Mouse (Mus musculus): ENCODE measurements around the gene Fam207a. TPM values are rescaled to one million over a fixed set of nuclear protein-coding genes. Genes with fewer than 3 reads are reported as not detected.

The Fam207a gene
- total RNA-seq, 2 experiments from 2014 or later: 11.5 to 36.3 TPM

DNA sequence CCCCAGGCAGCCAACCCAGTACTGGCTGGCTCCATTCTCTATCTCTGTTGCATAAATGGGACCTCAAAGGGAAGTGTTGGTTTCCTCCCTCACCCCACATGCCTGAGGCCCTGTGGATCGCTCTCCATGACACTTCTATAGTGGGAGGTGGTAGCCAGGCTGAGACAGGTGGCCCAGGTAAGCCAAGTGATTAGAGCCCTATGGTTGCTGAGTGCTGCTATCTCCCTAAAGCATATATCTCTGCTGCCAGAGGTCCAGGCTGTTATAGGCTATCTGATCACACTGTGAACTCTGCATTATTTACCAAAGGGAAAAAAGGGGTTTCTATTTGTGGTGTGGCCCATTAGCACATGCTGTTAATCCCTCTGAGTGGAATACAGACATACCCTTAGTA, 16.4 kb upstream of the Fam207a start:
- ATAC-seq (ENCODE audit: poor library complexity, severe bottlenecking): peak; percentile 13

DNA sequence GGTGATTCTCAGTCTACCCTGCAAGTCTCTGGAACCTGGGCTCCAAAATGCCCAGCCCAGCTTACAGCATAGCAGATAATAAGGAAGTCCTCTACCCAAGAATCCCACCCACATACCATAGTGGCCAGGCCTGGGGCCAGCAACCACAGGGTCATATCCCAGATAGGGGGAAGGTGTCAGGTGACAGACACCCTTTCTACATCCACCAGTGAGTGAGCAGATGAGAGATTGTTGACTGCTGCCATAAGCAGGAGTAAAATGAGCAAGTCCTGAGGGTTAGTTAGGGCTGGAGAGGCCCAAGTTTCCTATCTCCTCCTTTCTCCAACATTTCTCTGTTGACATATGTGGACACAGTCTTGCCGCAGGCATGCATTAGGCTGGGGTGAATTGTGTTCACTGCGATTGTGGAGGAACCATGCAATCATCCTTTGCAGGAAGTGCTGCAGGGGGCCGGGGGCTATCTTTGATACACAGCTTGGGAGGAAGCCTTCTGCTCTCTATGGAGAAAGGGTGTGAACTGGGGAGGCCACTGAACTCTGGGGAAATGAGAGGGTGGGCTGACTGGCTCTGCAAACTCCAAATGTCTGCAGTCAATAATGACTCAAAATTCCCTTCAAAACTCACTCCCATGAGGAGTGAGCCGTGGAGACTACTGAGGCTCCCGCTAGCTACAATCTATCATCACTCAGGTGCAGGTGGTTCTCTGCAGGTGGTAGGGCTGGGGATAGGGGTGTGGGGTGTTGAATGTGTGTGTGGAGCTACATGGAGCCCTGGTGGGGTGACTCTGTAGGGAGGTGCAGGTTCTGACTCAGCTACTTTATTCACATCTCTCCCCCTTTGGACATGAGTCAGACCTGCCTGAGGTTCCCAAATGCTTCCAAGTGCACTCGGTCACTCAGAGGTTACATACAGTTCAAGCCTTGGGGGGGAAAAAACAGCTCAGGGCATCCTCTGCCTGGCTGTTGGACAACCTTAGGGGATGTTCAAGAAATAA, 15.7 kb upstream of the Fam207a start:
- ATAC-seq (ENCODE audit: poor library complexity, severe bottlenecking): peak; percentile 67

DNA sequence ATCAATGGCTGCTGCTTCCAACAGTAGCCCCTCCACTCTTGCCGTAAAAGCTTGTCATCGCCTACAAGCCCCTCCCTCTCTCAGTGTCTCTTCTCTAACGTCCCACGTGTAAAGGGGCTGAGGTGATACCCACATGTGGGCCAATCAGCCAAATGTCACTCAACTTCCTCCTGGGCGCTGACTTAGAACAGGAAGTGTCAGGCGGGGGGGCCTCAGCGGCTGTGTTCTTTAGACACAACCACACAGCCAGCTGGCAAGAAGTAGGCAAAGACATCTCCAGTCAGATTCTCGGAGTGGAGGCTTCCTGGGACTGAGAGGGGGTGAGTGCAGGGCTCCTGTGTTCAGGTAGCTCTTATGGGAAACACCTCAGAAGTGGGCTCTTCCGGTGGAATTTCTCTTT, 14.6 kb upstream of the Fam207a start, which contains the start of gene Itgb2:
Itgb2 (plus strand) TSS at position 113 of the 400 bp plus-strand sequence.
- peak; percentile 83 for ATAC-seq (ENCODE audit: poor library complexity, severe bottlenecking)

DNA sequence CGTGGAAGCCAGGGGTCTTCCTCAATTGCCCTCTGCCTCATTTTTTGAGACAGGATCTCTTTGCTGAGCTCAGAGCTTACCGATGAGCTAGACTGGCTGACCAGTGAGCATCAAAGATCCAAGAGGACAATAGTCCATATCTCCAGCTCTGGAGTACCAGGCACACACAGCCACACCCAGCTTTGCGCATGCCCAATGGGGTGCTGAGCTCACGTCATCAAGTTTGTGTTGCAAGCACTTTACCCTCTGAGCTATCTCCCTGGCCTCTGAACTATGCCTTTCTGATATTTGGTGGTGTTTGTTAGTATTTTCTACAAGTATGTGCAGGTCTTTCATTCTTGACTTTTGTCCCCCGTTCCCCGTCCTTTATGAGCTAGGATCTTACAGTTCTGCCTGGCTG, 13.0 kb upstream of the Fam207a start:
- ATAC-seq (ENCODE audit: poor library complexity, severe bottlenecking): no peak

DNA sequence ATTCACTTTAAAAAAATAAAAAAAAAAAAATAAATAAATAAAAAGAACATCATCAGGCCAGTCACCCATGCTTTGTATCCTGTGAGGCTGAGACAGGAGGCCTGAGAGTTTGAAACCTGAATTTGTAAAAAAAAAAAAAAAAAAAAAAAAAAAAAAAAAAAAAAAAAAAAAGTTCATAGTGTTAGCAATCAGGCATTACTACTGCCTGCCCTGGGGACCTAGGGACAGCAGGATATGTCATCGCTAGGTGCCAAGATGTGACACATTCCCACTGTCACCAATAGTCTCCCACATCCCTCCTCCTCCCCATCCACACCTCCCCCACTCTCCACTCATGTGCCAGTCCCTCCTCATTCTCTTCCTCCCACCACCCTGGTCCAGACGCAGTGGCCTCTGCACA, 10.9 kb upstream of the Fam207a start:
- no peak for ATAC-seq (ENCODE audit: poor library complexity, severe bottlenecking)

DNA sequence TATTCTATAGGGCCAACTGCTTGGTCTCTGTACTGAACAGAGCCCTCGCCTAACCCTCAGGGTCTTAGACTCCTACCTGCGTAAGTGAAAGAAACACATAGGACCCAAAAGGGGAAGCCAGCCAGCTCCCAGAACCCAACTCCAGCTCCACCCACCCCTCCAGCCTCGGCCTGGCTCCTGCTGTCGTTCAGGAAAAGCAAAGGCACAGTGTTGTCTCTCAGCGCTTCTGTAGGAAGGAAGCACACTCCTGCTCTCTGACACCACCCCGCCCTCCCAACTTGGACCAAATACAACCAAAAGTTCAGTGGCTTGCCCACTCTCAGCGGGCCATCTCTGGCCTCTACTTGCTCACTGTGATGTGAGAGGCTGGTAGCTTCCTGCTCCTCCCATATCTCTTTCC, 7.7 kb upstream of the Fam207a start:
- peak; percentile 36 for ATAC-seq (ENCODE audit: poor library complexity, severe bottlenecking)

DNA sequence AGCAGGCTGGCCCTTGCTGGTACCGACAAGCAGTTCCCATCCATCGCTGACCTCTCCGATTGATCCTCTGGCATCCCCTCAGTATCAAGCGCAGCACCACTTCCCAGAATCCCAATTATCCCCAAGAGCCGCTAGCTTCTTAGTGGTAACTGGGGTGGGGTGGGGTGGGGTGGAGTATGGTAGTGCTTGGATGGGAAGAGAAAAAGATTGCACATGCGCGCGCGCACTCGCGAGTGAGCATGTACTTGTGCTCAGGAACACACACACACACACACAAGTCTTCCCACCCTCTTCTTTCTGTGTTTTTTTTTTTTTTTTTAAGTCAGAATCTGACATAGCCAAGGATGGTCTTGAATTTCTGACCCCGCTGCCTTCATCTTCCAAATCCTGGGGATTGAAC, 7.2 kb upstream of the Fam207a start:
- ATAC-seq (ENCODE audit: poor library complexity, severe bottlenecking): no peak

DNA sequence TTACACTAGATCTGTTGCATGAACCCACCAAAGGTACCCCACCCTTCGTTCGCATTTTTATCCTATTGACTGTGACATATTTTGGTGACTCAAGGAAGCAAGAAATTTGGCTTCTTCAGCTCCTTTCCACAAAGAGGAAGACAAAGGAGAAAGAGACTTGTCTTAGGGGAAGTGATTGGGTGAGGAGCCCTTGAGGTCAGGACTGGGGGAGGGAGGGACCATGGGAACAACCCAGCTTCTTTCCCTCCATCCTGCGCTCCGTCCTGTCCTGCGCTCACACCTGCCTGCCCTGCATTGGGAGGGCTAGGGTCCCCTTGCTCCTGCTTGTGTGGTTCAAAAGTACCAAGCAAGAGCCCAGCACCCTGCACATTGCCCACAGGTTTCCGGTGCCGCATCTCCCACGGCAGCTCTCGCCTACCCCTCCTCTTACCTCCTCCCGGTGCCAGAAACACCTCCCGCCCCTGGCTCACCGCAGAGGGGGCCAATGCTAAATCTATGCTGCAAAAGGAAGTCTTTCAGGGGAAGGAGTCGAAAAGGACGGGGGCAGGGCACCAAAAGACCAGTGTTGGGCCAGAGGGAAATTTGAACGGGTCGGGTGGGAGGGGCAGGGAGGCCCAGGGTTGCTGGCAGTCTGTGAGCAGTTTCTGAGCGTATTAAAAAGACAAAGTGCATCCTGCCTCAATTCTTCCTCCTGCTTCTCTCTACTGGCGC, 6.6 kb upstream of the Fam207a start:
- peak; percentile 62 for ATAC-seq (ENCODE audit: poor library complexity, severe bottlenecking)

DNA sequence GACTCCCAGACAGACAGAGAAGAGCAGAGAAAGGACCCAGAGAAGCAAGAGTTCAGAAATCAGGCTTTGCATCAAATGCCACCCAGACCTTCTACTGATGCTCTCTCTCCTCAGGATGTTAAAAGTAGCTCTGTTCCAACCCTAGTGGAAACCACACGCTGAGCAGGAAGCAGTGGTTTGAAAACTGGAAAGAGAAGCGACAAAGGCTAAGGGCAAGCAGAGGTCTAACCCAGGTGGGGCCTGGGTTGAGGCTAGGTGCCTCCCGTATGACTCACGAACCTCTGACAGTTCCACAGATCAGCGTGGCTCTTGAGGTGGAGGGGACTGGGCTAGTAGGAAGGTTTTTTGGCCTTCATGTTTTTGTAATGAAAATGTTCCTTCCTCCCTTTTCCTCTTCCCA, 4.9 kb upstream of the Fam207a start:
- peak; percentile 8; the same call in 1 of the 2 replicates for ATAC-seq (ENCODE audit: poor library complexity, severe bottlenecking)

DNA sequence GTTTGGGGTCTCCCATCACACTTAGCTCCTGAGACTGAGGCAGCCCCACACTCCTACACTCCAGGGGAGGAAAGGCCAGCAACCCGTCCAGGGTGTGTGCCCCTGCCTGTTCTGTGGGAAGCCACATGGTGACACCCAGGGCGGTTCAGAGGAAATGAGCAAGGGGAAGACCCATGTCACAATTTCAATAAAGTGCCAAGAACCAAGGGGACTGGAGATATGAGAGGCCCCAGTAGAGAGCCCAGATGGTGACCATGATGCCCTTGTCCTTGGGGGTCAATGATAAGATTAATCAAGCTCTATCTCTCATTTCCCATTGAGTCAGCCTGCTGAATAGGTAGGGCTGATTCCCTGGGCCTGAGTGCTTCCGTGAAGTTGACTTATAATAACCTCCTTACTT, 3.6 kb upstream of the Fam207a start:
- ATAC-seq (ENCODE audit: poor library complexity, severe bottlenecking): peak; percentile 39

DNA sequence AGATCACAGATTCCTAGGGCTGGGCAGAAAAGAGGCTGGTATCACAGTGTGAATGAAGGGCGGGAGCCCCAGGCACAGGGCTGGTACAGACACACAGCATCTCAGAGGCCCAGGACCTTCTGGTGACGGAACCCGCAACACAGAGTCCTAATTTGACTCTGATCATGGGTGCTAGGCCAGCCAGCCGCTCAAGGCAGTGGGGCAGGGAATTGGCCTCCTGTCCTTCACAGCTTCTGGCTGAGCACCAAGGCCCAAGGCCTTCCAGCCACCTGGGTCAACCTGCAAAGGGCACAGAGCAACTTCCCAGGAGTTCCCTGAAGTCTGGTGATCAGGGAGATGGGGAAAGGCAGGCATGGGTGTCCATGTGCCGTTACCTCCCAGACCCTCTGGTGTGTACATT, 2.2 kb upstream of the Fam207a start:
- no peak for ATAC-seq (ENCODE audit: poor library complexity, severe bottlenecking)

DNA sequence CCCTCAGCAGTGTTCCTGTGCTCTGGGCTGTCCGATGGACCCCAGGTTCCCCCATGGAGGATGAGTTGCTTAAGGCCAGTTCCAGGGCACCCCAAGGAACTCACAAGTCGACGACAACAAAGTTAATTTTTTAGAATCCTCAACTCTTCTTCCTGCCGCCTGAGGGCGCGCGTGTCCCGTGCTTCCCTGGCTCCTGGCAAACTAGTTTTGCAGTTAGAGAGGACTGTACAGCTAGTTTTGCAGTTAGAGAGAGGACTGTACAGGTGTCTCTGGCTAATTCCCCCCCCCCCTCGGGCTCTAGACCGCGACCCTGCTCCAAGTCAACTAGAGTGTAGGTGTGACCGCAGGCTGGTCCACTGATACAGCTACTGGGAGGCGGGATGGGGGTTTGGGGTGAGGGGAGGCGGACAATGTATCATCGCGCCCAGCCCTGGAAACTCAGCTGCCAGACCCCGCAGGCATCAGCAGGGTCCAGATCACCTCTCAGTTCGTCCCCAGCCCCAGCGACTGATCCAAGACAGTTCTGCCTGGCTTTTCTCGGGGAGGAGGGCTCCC, 1.6 kb upstream of the Fam207a start:
- ATAC-seq (ENCODE audit: poor library complexity, severe bottlenecking): peak; percentile 49

DNA sequence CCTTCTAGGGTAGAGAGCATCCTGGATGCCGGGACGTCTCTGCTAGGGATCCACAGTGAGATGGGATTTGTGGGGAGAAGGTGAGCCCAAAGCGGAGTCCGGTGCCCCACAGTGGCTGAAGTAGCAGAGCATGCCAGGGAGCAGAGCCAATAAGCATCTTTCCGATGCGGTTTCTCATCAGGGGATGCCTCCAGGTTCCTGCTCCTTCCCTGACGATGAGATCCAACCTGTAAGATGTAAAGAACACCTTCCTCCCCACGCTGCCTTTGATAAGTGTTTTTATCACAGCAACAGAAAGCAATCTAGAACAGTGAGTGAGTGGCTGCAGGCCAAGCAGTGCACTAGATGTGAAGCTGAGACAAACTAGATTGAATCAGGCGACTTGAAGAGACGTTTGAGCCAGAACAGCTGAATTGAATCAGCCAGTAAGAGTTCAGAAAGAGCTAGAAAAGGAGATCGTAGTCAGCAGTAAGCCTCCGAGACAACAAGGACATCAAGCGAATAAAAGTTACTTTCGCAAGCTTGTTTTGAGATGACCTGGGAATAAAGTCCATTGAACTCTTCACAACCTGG, 880 bp upstream of the Fam207a start:
- no peak for ATAC-seq (ENCODE audit: poor library complexity, severe bottlenecking)

DNA sequence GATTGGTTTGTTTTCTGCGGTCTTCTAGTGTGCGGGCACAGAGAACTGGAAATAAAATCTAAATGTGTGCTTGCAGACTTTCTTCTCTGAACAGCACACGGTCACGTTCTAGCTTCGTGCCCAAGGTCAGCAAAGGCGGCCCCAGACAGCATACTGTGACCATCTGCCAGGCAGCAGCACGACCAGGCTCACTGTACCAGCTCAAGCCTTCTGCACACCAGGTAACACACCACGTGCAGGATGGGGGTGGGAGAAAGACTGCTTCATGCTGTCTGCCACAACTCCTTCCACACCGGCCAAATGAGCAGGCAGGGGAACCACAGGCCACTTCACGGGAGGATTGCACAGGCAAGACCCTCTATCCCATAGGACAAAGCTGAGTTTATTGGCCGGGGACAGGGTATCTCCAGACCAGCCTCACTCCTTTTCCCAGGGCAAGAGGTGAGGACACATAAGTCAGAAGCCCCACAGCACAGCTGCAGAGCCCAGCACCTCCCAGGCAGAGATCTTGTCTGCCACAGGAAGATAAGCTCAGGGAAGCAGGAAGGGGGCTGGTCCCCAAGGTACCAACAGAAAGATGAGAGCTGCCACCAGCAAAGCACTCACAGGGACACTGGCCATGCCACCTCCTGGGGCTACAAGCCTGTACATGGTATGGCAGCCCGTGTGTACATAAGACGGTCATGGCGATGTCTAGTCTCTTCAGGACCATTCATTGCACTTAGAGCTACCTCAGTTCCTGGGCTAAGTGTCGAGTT, 5.2 kb downstream of the Fam207a start:
- ATAC-seq (ENCODE audit: poor library complexity, severe bottlenecking): no peak

DNA sequence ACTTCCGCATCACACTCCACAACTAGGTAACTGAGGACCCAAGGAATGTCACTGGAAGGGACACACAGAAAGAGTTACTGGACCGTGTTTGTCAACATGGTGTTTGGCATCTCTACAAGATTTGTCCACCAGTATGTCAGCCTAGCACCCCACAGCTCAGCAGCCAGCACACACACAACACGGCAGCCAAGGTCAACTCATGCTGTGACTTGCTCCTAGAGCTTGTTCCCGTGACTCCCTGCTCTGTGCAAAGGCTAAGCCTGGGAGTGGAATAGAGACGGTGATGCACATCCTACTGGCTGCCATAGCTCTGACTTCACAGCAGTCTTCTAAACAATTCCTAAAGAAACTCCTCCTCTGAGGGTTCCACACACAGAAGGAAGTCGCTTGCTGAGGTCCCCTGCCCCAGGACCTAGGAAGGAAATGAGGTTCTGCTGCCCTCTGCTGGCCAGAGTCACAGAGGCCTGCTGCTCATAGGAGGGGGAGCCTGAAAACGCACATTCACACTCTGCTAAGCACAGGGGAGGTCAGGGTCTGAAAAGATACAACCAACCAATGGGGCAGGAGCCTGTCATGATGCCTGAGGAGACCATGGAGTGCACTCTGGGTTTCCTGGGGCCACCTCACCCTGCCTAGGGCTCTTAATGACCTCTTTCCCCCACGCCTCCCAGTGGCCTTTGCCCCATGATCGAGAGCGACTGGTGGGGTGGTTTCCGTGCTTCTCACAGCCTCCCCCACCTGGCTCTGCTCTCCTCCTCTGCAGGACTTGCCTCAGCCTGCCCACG, 6.0 kb downstream of the Fam207a start:
- peak; percentile 92 for ATAC-seq (ENCODE audit: poor library complexity, severe bottlenecking)

DNA sequence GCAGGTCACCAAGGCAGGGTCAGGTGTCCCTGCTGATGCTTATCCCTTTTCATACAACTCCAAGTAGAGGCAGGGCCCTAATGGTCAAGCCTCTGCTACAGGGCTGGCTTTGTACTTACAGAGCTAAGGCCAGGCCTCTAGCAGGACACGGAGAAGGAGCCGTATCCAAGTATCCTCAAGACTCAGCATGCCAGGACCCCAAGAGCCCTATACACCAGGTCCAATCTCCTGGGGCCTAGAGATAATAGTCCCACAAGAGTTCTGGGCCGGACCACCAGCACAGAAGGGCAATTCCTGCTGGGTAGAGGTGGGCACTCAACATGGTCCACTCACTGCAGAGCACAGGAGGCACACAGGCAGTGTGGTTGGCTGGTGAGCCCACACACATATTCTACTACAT, 6.8 kb downstream of the Fam207a start:
- ATAC-seq (ENCODE audit: poor library complexity, severe bottlenecking): no peak

DNA sequence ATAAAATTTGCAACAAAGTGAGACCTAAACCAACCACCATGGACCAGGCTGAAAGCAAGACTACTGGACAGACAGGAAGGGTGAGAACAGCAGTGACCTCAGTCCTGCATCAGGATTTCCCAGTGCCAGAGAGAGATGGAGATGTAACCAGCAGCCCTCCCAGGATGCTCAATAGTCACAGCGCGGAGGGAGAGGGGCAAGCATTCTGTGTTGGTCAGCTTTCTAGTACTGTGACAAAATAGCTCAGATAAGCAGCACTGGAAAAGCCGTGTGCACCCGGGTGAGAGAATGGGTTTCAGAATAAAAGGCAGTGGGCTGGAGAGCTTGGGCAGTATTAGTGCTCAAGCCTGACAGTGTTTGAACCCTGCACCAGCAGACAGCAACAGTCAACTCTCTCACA, 7.8 kb downstream of the Fam207a start:
- ATAC-seq (ENCODE audit: poor library complexity, severe bottlenecking): no peak

DNA sequence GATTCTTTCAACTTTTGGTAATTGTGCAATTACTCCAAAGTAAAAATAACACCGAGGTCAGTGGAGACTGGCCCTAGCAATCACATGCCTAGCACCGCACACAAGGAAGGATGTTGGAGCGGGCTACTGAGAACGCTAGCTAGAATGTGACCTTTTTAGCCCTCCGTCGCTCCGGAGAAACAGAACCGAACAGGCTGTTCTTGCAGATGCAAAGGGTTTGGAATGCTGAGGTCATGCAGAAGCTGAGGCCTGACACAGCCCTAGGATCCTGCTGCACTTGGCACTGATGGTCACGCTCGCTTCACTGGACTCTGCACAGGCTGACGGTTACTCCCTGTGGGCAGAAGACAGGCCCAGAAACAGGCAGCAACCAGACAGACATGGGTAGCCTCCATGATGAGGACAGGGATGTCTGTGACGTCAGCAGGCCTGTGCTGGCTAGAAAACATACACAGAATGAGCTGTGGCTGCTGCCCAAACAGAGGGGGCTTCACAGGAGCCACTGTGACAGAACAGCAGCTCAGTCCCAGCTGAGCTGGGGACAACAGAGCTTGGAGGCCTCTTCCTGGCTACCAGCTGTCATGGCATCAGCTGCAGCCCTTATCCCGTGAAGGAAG, 8.5 kb downstream of the Fam207a start:
- ATAC-seq (ENCODE audit: poor library complexity, severe bottlenecking): no peak

DNA sequence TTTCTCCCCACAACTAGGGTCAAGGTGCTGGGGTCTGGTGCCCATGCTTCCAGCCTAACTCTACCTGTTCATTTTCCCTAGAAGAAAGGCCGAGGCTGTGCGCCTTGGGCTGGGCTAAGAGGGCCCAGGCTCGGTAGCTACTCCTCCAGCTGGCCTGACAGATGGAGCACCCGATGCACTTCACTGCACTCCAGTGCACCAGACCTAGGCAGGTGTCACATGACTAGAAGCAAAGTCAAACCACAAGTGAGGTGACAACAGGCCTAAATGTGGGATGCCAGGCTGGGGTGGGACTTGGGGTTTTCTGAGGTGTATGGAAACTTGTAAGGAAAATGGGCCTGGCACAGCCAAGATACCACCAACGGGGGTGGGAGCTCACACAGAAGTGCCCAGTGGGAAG, 9.1 kb downstream of the Fam207a start:
- no peak for ATAC-seq (ENCODE audit: poor library complexity, severe bottlenecking)
